Mouse (Mus musculus) left cerebral cortex, postnatal 10 days (tissue): ENCODE data around the gene Nenf. TPM values are rescaled to one million over a fixed set of nuclear protein-coding genes. Genes with fewer than 3 reads are reported as not detected.

Experiments used
- DNase-seq, 2 experiments: peaks; one replicate each; pipeline ENCODE4 v3.0.0; 2021 to 2022; ENCODE audit warnings: low spot score in 2 of 2, mixed read lengths in 1 of 2; ENCODE audit errors: extremely low spot score in 1 of 2
- intact Hi-C: fragments of 180-260 bp; cut with DNase I; formaldehyde crosslinking; loops from one replicate; pipeline ENCODE4 v1.15.1; 2025
- total RNA-seq, 2 experiments: library from RNA; stranded (reverse); gene quantifications; 2 replicates each; pipeline ENCODE4 v1.2.3; 2021

Gene Nenf
- total RNA-seq, 2 experiments from 2014 or later: 81.5 to 82.4 TPM

GRCm38 (mm10) chr1:191324733-191325590, 7.0 kb upstream of the Nenf start:
- intact Hi-C loops: no loop called here
- no peak for DNase-seq

- intact Hi-C loops: no loop called here
Measured at GRCm38 (mm10) chr1:191323381-191323780, 5.4 kb upstream of the Nenf start.

GRCm38 (mm10) chr1:191318686-191319085, 692 bp upstream of the Nenf start:
- intact Hi-C loops: loop anchor here (10.0 kb wide), 1 partner anchor 496 kb away; no protein-coding TSS in a partner anchor
- DNase-seq: no peak

More at GRCm38 (mm10) chr1:191323381-191323780, 5.4 kb upstream of the Nenf start:
- no peak for DNase-seq

GRCm38 (mm10) chr1:191316818-191317217, 1.2 kb downstream of the Nenf start:
- no peak for DNase-seq
- intact Hi-C loops: loop anchor here (10.0 kb wide), 1 partner anchor 498 kb away; no protein-coding TSS in a partner anchor

- intact Hi-C loops: loop anchor here (5.0 to 10.0 kb wide), 2 partner anchors 248 to 501 kb away; no protein-coding TSS in a partner anchor
- DNase-seq: no peak
Measured at GRCm38 (mm10) chr1:191313926-191314325, 4.1 kb downstream of the Nenf start.

GRCm38 (mm10) chr1:191313158-191313557, 4.8 kb downstream of the Nenf start:
- DNase-seq: peak in 1 of 2 experiments; percentile 18
- intact Hi-C loops: loop anchor here (5.0 to 10.0 kb wide), 2 partner anchors 249 to 502 kb away; no protein-coding TSS in a partner anchor

GRCm38 (mm10) chr1:191312513-191312941, 5.5 kb downstream of the Nenf start:
- peak; percentile 69 to 88 for DNase-seq
- intact Hi-C loops: loop anchor here (5.0 to 10.0 kb wide), 2 partner anchors 250 to 502 kb away; no protein-coding TSS in a partner anchor

- DNase-seq: no peak
- intact Hi-C loops: loop anchor here (5.0 to 10.0 kb wide), 2 partner anchors 251 to 503 kb away; no protein-coding TSS in a partner anchor
Measured at GRCm38 (mm10) chr1:191311296-191311898, 6.6 kb downstream of the Nenf start.

GRCm38 (mm10) chr1:191307766-191308455, 10.1 kb downstream of the Nenf start:
- intact Hi-C loops: no loop called here
- no peak for DNase-seq

- intact Hi-C loops: no loop called here
- DNase-seq: no peak
Measured at GRCm38 (mm10) chr1:191306316-191306715, 11.7 kb downstream of the Nenf start.

GRCm38 (mm10) chr1:191305610-191306009, 12.4 kb downstream of the Nenf start:
- DNase-seq: no peak
- intact Hi-C loops: no loop called here

GRCm38 (mm10) chr1:191304216-191304615, 13.8 kb downstream of the Nenf start:
- intact Hi-C loops: no loop called here

GRCm38 (mm10) chr1:191303736-191304135, 14.3 kb downstream of the Nenf start:
- DNase-seq: no peak
- intact Hi-C loops: no loop called here

More at GRCm38 (mm10) chr1:191304216-191304615, 13.8 kb downstream of the Nenf start:
- DNase-seq: no peak

GRCm38 (mm10) chr1:191301903-191302302, 16.1 kb downstream of the Nenf start:
- intact Hi-C loops: no loop called here
- DNase-seq: no peak

GRCm38 (mm10) chr1:191299215-191299942, 18.6 kb downstream of the Nenf start:
- intact Hi-C loops: no loop called here
- DNase-seq: peak in 1 of 2 experiments; percentile 61

GRCm38 (mm10) chr1:191298304-191298703, 19.7 kb downstream of the Nenf start:
- intact Hi-C loops: no loop called here
- DNase-seq: no peak

GRCm38 (mm10) chr1:191296445-191296844, 21.5 kb downstream of the Nenf start:
- intact Hi-C loops: no loop called here
- peak in 1 of 2 experiments; percentile 56 for DNase-seq

- DNase-seq: no peak
- intact Hi-C loops: no loop called here
Measured at GRCm38 (mm10) chr1:191295784-191296183, 22.2 kb downstream of the Nenf start.
